19 mouse cellular contexts compared by ENCODE assay signal in genomic region chr1:169803428-169804138, GRCm38 (mm10). TPM values are rescaled to one million over a fixed set of nuclear protein-coding genes. Genes with fewer than 3 reads are reported as not detected.
A peak's percentile ranks its signal among the peaks of the same experiment; 100 is the strongest.
DNase-seq lines count a peak whose midpoint lies in the region; ATAC-seq and TF ChIP-seq lines count a peak whose summit lies in the region.
"Had no signal": no experiment of that assay in that cellular context is flagged by ENCODE, and none has a peak within 500 bp of the region (broad histone marks: within the 10 kb centered on the region; RNA-seq: fewer than 3 reads in every experiment).

No protein-coding gene starts in this region.

- no peak for TF ChIP-seq CTCF in left cerebral cortex, adult 2 months (IDR thresholded peaks at IDR 0.05)
- no peak for TF ChIP-seq CTCF in lung, postnatal 0 days (IDR thresholded peaks at IDR 0.05)

- H3K9me3 ChIP-seq in lung, postnatal 0 days (ENCODE audit: low read length), result no peaks in the 10 kb centered on the region
- H3K9me3 ChIP-seq in heart, embryonic 10.5 days, result no peaks in the 10 kb centered on the region
- H3K9me3 ChIP-seq: hindbrain, embryonic 10.5 days had no signal

- WGBS in lung, postnatal 0 days, result 55% methylated on average over 4 of the region's 4 CpGs
- 85% methylated on average over 4 of the region's 4 CpGs for WGBS in heart, embryonic 10.5 days

- intact Hi-C loops in left cerebral cortex, adult 2 months (cut with DNase I), result loop anchor here (5.0 kb wide), 1 partner anchor 41 kb away; no protein-coding TSS in a partner anchor
- intact Hi-C loops in left cerebral cortex, postnatal 10 days (cut with DNase I), result no loop called here

- H3K36me3 ChIP-seq in lung, postnatal 0 days (ENCODE audit: insufficient read depth, low read length), result no peaks in the 10 kb centered on the region
- H3K36me3 ChIP-seq in heart, embryonic 10.5 days, result no peaks in the 10 kb centered on the region
- H3K36me3 ChIP-seq: hindbrain, embryonic 10.5 days; midbrain, embryonic 10.5 days had no signal

- no peaks in the 10 kb centered on the region for H3K4me1 ChIP-seq in lung, postnatal 0 days (ENCODE audit: insufficient read depth, low read depth, low read length)
- H3K4me1 ChIP-seq in heart, embryonic 10.5 days, result no peaks in the 10 kb centered on the region
- H3K4me1 ChIP-seq: hindbrain, embryonic 10.5 days; midbrain, embryonic 10.5 days had no signal

- no peak overlapping the region for H3K9ac ChIP-seq in lung, postnatal 0 days (replicated peaks; ENCODE audit: low read depth)

- peak overlapping the region; percentile 81 for H3K27ac ChIP-seq in left cerebral cortex, adult 2 months
- H3K27ac ChIP-seq in lung, postnatal 0 days (ENCODE audit: low read length), result no peak overlapping the region
- H3K27ac ChIP-seq in heart, embryonic 10.5 days, result no peak overlapping the region
- H3K27ac ChIP-seq: hindbrain, embryonic 10.5 days; midbrain, embryonic 10.5 days had no signal

- DNase-seq in left cerebral cortex, adult 2 months (ENCODE audit: extremely low spot score in 1 of 2, low spot score in 2 of 2), result peak in 1 of 2 experiments; percentile 15
- no peak for DNase-seq in left cerebral cortex, postnatal 10 days (ENCODE audit: extremely low spot score in 1 of 2, low spot score in 2 of 2)
- DNase-seq in urinary bladder, postnatal 25 days (ENCODE audit: low spot score), result peak; percentile 3
- DNase-seq in urinary bladder, adult 18-20 months (ENCODE audit: low spot score in 2 of 2), result no peak
- DNase-seq in lung, postnatal 0 days (ENCODE audit: low spot score), result peak; percentile 21
- no peak for DNase-seq in heart, embryonic 10.5 days (ENCODE audit: low spot score)
- DNase-seq: adrenal gland, postnatal 10 days; cerebellum, adult 11 months; cerebellum, postnatal 10 days; embryo, embryonic 11 days; kidney, adult 11 months; retina, postnatal 1 day; thymus, postnatal 4 days had no signal

- no peak for ATAC-seq in lung, postnatal 0 days
- no peak for ATAC-seq in megakaryocyte progenitor cell, adult 5-6 weeks (replicated peaks; ENCODE audit: poor library complexity)
- ATAC-seq: forebrain, embryonic 16.5 days had no signal

- H3K4me3 ChIP-seq in left cerebral cortex, adult 2 months, result no peak overlapping the region
- no peak overlapping the region for H3K4me3 ChIP-seq in lung, postnatal 0 days (ENCODE audit: low read depth, low read length)
- no peak overlapping the region for H3K4me3 ChIP-seq in heart, embryonic 10.5 days
- H3K4me3 ChIP-seq: hindbrain, embryonic 10.5 days; midbrain, embryonic 10.5 days had no signal

- no peak for TF ChIP-seq EP300 in lung, postnatal 0 days (IDR thresholded peaks at IDR 0.05)

- H3K4me2 ChIP-seq in lung, postnatal 0 days (replicated peaks; ENCODE audit: low read depth, low read length), result no peak overlapping the region
- H3K4me2 ChIP-seq: liver, embryonic 11.5 days had no signal

- H3K27me3 ChIP-seq in lung, postnatal 0 days (replicated peaks; ENCODE audit: insufficient read depth, low read length), result no peaks in the 10 kb centered on the region
- no peaks in the 10 kb centered on the region for H3K27me3 ChIP-seq in heart, embryonic 10.5 days (ENCODE audit: insufficient read depth, poor library complexity, severe bottlenecking)

RNA-seq across cellular contexts. Expression of gene Rgs4, which starts 56.1 kb away (rescaled TPM):
- total RNA-seq in left cerebral cortex, adult 2 months (2021), result 100 to 1,000 TPM; 424 to 452 TPM
- total RNA-seq in left cerebral cortex, postnatal 10 days (2021), result 100 to 1,000 TPM; 244 to 297 TPM
- polyA plus RNA-seq in lung, postnatal 0 days (2015; fragmentation: Nextera tagmentation; extraction: Ambion mirVana), result 15.0 and 16.3 TPM in 2 replicates
- 1.2 and 3.6 TPM in 2 replicates for polyA plus RNA-seq in heart, embryonic 10.5 days (2016; fragmentation: Nextera tagmentation; extraction: Ambion mirVana)
- total RNA-seq in megakaryocyte progenitor cell, adult 5-6 weeks (2015), result not detected in 2 replicates
- total RNA-seq in megakaryocyte progenitor cell, adult 5-6 weeks (2017), result not detected in 2 replicates
- total RNA-seq: monocyte, adult 5-6 weeks had no signal

Comparison
In these comparisons a context has a peak if more than half of its experiments do, and no peak if none do; other contexts are left out.
1. DNase-seq: peak in urinary bladder, postnatal 25 days (single experiment) and lung, postnatal 0 days (single experiment); none in left cerebral cortex, postnatal 10 days (0 of 2), urinary bladder, adult 18-20 months (0 of 2) and heart, embryonic 10.5 days (single experiment).
2. RNA of gene Rgs4, which starts 56.1 kb away (total RNA-seq): 424 to 452 TPM in left cerebral cortex, adult 2 months and 244 to 297 TPM in left cerebral cortex, postnatal 10 days; not detected in megakaryocyte progenitor cell, adult 5-6 weeks; every median in the first group is over 100 times any median in the second.